Mouse (Mus musculus): ENCODE measurements around the gene Igfbp6.
A peak's percentile ranks its signal among the peaks of the same experiment; 100 is the strongest.

Igfbp6 gene

DNA sequence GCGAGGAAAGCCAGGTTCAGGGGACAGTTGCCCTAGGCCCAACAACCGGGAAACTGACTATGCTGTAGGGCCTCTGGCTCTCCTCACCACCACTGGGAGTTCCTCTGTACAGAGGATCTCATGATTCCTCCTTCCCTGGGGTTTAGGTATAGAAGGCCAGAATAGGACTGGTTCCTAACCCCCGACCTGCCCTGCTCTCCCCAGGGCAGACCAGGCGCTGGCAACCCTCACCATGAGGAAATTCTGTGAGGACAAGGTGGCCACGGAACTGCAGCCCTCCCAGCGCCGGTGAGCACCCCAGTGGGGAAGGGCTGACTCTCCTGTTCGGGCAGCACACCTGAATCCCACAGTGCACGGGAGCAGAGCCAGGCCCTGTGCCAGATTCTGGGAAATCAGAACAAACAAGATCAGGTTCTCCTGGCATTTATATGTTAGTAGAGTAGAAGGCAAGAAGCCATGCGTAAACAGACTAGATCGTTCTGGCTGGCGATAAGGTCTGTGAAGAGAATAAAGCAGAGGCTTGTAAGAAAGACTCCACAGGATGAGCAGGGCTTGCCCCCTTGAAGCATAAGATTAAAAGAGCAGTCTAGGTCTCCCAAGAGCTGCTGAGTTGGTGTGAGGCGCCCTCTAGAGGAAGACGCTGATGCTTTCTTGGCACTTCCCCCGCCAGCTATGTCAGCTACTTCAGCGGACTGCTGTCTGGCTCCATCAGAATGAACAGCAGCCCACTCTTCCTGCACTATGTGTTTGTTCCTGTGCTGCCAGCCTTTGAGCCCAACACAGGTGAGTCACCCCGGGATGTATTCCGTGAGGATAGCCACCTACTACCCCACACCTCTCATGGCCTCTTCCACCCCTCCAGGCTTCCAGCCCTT is 35.3 kb upstream of the Igfbp6 start:
- DNase-seq (ENCODE audit: extremely low read depth, insufficient read length, low spot score): peak; percentile 41

DNA sequence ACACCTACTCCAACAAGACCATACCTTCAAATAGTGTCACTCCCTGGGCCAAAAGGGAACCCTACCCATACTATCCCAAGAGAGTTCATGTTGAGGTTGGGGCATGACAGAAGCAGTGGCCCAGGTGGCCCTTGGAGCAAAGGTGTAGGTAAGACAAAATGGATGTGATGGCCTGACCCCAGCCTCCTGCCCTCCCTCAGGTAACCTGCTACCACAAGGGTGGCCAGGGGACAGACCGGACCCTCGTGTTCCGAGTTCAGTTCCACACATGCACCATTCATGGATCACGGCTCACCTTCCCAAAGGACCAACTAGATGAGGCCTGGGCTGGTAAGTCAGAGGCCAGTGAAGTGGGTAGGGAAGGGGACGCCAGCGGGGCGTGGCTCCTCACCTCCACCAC is 33.9 kb upstream of the Igfbp6 start:
- no peak for DNase-seq (ENCODE audit: extremely low read depth, insufficient read length, low spot score)

GRCm38 (mm10) chr15:102110701-102111494 is 33.3 kb upstream of the Igfbp6 start:
- no peak for DNase-seq (ENCODE audit: extremely low read depth, insufficient read length, low spot score)

DNA sequence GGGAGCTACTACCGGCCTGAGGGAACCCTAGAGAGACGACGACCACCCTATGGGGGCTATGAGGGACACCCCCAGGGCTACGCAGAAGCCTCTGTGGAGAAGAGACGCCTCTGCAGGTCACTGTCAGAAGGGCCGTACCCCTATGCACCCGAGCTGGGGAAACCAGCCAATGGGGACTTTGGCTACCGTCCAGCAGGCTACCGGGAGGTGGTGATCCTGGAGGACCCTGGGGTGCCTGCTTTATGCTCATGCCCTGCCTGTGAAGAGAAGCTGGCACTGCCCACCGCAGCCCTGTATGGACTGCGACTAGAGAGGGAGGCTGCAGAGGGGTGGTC is 32.7 kb upstream of the Igfbp6 start:
- DNase-seq (ENCODE audit: extremely low read depth, insufficient read length, low spot score): no peak

GRCm38 (mm10) chr15:102112181-102112580 is 32.0 kb upstream of the Igfbp6 start:
- no peak for DNase-seq (ENCODE audit: extremely low read depth, insufficient read length, low spot score)

DNA sequence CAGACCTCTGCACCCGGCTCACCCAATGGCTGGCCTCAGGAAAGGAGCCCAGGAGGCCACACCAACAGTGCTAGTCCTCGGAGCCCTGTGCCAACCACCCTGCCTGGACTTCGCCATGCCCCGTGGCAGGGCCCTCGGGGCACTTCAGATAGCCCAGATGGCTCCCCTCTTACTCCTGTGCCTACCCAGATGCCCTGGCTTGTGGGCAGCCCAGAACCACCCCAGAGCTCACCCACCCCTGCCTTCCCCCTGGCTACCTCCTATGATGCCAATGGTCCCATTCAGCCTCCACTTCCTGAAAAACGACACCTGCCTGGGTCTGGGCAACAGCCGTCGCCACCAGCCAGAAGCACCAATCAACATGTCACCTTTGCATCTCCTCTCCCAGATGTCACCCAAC is 31.3 kb upstream of the Igfbp6 start:
- no peak for DNase-seq (ENCODE audit: extremely low read depth, insufficient read length, low spot score)

GRCm38 (mm10) chr15:102113674-102114073 is 30.5 kb upstream of the Igfbp6 start:
- DNase-seq (ENCODE audit: extremely low read depth, insufficient read length, low spot score): no peak

DNA sequence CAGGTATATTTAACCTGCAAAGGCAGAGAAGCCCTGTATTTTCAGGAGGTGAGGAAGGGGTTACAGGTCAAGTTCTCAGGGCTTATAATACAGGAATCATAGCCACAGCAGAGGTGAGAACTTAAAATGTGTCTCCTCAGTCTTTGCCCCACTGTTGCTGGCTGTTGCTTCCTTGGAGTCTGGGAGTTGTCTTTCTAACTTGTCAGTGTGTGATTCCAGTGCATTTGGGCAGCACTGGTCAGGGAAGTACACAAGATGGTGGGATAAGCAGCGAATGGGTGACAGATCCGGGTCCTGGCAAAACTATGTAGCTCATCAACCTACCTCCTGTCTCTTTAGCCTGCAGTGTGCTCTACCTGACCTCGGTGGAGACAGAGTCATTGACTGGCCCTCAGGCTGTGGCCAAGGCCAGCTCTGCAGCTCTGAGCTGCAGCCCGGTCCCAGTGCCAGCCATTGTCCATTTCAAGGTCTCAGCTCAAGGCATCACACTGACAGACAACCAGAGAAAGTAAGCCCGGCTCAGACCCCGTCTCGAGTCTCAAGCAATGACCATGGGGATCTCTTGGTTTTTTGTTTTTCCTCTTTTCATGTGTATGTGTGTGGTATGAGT is 29.4 kb upstream of the Igfbp6 start:
- no peak for DNase-seq (ENCODE audit: extremely low read depth, insufficient read length, low spot score)

DNA sequence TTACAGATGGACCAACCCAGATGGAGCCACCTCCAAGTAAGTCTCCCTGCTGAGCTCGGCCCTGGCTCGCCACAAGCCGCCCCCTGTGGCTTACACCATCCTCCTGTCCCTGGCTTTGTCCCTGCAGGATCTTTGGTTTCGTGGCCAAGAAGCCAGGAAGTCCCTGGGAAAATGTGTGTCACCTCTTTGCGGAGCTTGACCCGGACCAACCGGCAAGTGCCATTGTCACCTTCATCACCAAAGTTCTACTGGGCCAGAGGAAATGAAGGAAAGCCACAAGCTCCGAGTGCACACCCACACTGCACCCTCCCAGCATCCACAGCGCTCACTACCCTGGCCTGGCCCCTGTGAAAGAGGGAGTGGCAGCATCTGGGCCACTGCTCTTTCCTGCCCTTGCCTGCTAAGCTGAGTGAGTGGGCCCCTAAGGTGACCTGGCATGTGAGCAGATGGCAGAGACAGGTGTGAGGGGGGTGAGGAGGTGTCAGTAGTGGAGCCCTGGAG is 28.4 kb upstream of the Igfbp6 start:
- no peak for DNase-seq (ENCODE audit: extremely low read depth, insufficient read length, low spot score)

DNA sequence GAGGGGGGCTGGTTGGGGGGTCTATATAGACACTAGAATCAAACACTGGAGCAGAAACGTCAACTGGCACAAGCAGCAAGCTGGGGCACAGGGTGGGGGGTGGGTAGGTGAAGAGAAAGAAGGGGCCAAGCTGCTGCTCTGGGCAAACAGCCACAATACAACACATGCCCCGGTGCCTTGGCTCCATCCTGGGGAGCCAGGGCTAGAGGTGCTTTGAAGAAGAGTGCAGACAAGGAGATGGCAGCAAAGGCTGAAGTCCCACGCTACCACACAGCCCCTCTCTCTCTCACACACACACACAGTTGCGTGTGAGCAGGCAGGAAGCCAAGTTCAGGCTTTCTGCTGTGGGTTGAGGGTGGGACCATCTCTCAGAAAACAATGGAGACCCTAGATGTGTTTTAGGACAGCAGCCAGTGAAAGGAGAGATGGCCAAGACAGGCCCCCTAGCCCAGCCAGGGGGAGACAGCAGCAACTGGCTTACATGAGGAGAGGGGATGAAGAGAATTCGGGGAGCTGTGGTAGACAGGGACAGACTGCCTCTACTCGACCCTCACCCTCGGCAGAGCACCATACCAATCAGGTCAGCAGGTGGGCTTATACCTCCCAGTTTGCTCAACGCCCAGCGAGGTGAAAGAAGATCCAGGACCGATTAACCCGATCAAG is 27.3 kb upstream of the Igfbp6 start:
- no peak for DNase-seq (ENCODE audit: extremely low read depth, insufficient read length, low spot score)

GRCm38 (mm10) chr15:102117461-102118443 is 26.4 kb upstream of the Igfbp6 start:
- DNase-seq (ENCODE audit: extremely low read depth, insufficient read length, low spot score): peak; percentile 55

GRCm38 (mm10) chr15:102118591-102118990 is 25.6 kb upstream of the Igfbp6 start:
- DNase-seq (ENCODE audit: extremely low read depth, insufficient read length, low spot score): no peak

DNA sequence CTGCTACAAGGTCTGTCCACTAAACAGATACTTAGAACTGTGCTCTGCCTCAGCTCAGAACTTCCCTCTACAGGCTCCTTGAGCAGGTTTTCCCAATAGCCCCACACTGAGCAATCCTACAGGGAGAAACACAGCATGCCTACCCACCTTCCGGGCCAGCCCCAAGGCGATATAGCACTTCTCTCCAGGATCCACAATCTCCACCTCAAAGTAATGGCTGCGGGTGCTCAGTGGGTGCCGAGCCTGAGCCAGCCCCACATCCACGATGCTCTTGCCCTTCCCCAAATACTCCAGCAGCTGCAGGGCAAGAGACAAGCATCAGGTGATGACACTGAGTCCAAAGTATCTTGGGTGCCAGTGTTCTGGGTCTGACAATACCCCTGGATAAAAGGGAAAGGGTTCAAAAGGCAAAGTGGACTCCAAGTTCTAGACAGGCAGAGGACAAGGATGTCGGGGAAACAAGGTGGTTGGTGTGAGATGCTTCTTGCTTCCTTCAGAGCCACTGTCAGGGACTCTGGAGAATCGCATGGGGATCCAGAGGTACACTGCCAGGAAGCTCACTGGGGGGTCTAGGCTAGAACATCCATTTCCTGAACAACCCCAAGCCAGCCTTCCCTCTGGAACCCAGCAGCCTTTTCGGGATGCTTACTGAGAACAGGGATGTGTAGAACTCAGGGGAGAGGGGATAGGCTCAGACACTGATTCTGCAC is 24.9 kb upstream of the Igfbp6 start:
- DNase-seq (ENCODE audit: extremely low read depth, insufficient read length, low spot score): no peak

DNA sequence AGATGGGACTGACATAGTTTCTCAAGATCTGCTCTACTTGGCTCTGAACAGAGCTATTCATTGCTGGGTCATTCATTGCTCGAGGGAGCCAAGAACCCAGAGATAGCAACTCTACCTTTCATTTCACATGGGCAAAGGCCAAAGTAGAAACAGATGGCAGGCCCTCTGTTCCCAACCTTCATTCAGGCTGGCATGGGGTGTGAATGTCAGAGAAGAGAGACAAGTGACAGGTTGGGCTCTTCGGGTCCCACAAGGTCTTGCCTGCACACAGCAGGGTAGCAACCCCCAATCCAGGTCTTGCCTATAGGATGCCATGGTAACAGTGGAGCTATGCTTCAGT is 24.4 kb upstream of the Igfbp6 start:
- no peak for DNase-seq (ENCODE audit: extremely low read depth, insufficient read length, low spot score)

- DNase-seq (ENCODE audit: extremely low read depth, insufficient read length, low spot score): no peak
These were observed 23.6 kb upstream of the Igfbp6 start for GRCm38 (mm10) chr15:102120530-102120929.

- DNase-seq (ENCODE audit: extremely low read depth, insufficient read length, low spot score): no peak
These were observed 17.9 kb upstream of the Igfbp6 start for GRCm38 (mm10) chr15:102126303-102126702.

DNA sequence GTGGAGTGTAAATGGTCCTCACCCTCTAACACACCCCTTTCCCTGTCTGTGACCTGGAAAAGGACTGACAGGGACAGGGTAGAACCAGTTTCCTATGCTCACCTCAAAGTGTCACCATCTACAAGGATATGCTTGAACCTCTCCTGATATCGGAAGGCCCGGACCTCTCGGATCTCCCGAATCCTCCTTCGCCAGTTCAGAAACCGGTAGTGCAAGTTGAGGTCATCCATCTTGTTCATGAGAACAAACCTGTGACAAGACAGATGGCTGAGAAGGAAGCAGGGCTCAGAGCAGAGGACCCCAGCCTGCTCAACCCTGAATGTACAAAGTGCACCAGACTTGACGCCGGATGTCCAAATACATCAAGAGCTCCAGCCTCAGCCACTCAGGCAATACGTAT is 10.8 kb upstream of the Igfbp6 start:
- no peak for DNase-seq (ENCODE audit: extremely low read depth, insufficient read length, low spot score)

DNA sequence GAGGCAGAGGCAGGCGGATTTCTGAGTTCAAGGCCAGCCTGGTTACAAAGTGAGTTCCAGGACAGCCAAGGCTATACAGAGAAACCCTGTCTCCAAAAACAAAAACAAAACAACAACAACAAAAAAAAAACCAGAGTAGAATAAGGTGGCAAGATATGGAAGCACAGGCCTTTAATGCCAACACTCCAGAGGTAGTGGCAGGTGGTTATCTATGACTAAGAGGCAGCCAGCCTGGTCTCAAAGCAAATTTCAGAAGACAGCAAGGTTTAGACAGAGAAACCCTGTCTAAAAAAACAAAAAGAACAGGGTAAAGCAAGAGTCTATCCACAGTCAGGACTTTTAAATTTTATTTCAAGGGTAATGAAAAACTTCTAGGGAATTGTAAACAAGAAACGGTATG is 9.5 kb upstream of the Igfbp6 start:
- no peak for DNase-seq (ENCODE audit: extremely low read depth, insufficient read length, low spot score)

GRCm38 (mm10) chr15:102135522-102136128 is 8.5 kb upstream of the Igfbp6 start:
- DNase-seq (ENCODE audit: extremely low read depth, insufficient read length, low spot score): no peak
